20 mouse cellular contexts compared by ENCODE assay signal in genomic region chr1:69291329-69291728, GRCm38 (mm10).
DNase-seq lines count a peak whose midpoint lies in the region; ATAC-seq lines count a peak whose summit lies in the region.
"Had no signal": no experiment of that assay in that cellular context is flagged by ENCODE, and none has a peak within 500 bp of the region (broad histone marks: within the 10 kb centered on the region; RNA-seq: fewer than 3 reads in every experiment).

No protein-coding gene starts in this region.

- intact Hi-C loops in left cerebral cortex, postnatal 25 days (cut with DNase I) = no loop called here

- DNase-seq in CD4-positive, CD25-positive, alpha-beta regulatory T cell, adult 2 months (ENCODE audit: low read depth, low spot score) = peak; percentile 59
- peak; percentile 30 for DNase-seq in thymus, postnatal 25 days
- DNase-seq in left cerebral cortex, postnatal 25 days (ENCODE audit: low spot score in 2 of 2) = no peak
- DNase-seq in retina, postnatal 1 day = no peak
- DNase-seq in cerebellum, adult 9-10 months = no peak
- DNase-seq: adrenal gland, postnatal 14 days; cerebellum, adult 11-12 months; cerebellum, postnatal 36 days; gastrocnemius, postnatal 10 days; heart, adult 2 months; kidney, adult 8-10 months; kidney, postnatal 25 days; layer of hippocampus, adult 9-11 months; lung, adult 2 months; lung, postnatal 36 days; right cerebral cortex, postnatal 25 days had no signal

- peak; percentile 68 for ATAC-seq in common myeloid progenitor, adult 5-6 weeks (replicated peaks; ENCODE audit: low read depth, poor library complexity, severe bottlenecking)
- peak; percentile 63 for ATAC-seq in megakaryocyte progenitor cell, adult 5-6 weeks (replicated peaks; ENCODE audit: poor library complexity)
- ATAC-seq: liver, embryonic 12.5 days; midbrain, embryonic 13.5 days had no signal

Comparison
In these comparisons a context has a peak if more than half of its experiments do, and no peak if none do; other contexts are left out.
1. DNase-seq: peak in CD4-positive, CD25-positive, alpha-beta regulatory T cell, adult 2 months (single experiment) and thymus, postnatal 25 days (single experiment); none in left cerebral cortex, postnatal 25 days (0 of 2), retina, postnatal 1 day (single experiment) and cerebellum, adult 9-10 months (single experiment).